Mouse (Mus musculus) liver, embryonic 14.5 days (tissue): ENCODE results near the gene Stat3. TPM values are rescaled to one million over a fixed set of nuclear protein-coding genes. Genes with fewer than 3 reads are reported as not detected.

Source experiments
- ATAC-seq: fragments of 200-750 bp; cut with Nextera tagmentation; 2 replicates; pipeline ENCODE4 v1.8.0; 2017; ENCODE audit warnings: moderate number of reproducible peaks, mild to moderate bottlenecking, moderate library complexity; ENCODE audit not compliant: insufficient read depth
- DNase-seq, 3 experiments: peaks; one replicate each; pipeline ENCODE4 v3.0.0-alpha.2; 2012 to 2013; ENCODE audit warnings: low read depth in 3 of 3, low spot score in 3 of 3
- H3K27ac ChIP-seq: fragments of 300-500 bp; sonication (generic); 2 replicates; pipeline ENCODE4 v1.5.1; 2014; ENCODE audit warnings: moderate library complexity, mild to moderate bottlenecking, control low read depth, inconsistent platforms
- H3K27me3 ChIP-seq: fragments of 300-500 bp; sonication (generic); 2 replicates; pipeline ENCODE4 v1.6.1; 2014; ENCODE audit warnings: mild to moderate bottlenecking, low read length, moderate library complexity; ENCODE audit not compliant: control insufficient read depth, insufficient read depth
- H3K36me3 ChIP-seq: fragments of 300-500 bp; sonication (generic); replicated peaks from 2 replicates; pipeline ENCODE4 v1.6.1; 2014; ENCODE audit warnings: low read depth; ENCODE audit not compliant: control insufficient read depth, insufficient read depth
- H3K4me1 ChIP-seq, 2 experiments: fragments of 200-500 bp in 1 of 2; fragments of 300-500 bp in 1 of 2; sonication (generic) in 1 of 2; replicated peaks; 2 replicates each; pipeline ENCODE4 v1.6.1; 2012 to 2014; ENCODE audit warnings: antibody characterized with exemption in 1 of 2, inconsistent platforms in 1 of 2, low read length in 1 of 2; ENCODE audit not compliant: control insufficient read depth in 2 of 2, insufficient read depth in 2 of 2
- H3K4me2 ChIP-seq: fragments of 300-500 bp; sonication (generic); 2 replicates; pipeline ENCODE4 v1.6.1; 2014; ENCODE audit warnings: low read depth, mild to moderate bottlenecking, control low read depth, moderate library complexity
- H3K4me3 ChIP-seq, 2 experiments: fragments of 200-500 bp in 1 of 2; fragments of 300-500 bp in 1 of 2; sonication (generic) in 1 of 2; 2 replicates each; pipeline ENCODE4 v1.5.1; 2012 to 2014; ENCODE audit warnings: low read depth in 2 of 2, low read length in 2 of 2, mild to moderate bottlenecking in 2 of 2, control low read depth in 1 of 2, inconsistent platforms in 1 of 2, moderate library complexity in 1 of 2; ENCODE audit not compliant: insufficient read depth in 1 of 2
- H3K9ac ChIP-seq: fragments of 300-500 bp; sonication (generic); replicated peaks from 2 replicates; pipeline ENCODE4 v1.6.1; 2014; ENCODE audit warnings: mild to moderate bottlenecking, control low read depth, moderate library complexity
- H3K9me3 ChIP-seq: fragments of 300-500 bp; sonication (generic); 2 replicates; pipeline ENCODE4 v1.6.1; 2016; ENCODE audit warnings: low read length, mixed read lengths; ENCODE audit not compliant: control insufficient read depth
- CTCF ChIP-seq: IDR thresholded peaks from 2 replicates; pipeline ENCODE4 v1.5.1; 2016; ENCODE audit warnings: antibody characterized with exemption, low read depth, control low read depth
- EP300 ChIP-seq: IDR thresholded peaks from 2 replicates; pipeline ENCODE4 v1.6.1; 2016; ENCODE audit warnings: antibody characterized with exemption, low read depth
- WGBS: fragments of 180-500 bp; shearing (Covaris S2); extraction: QIAGEN DNeasy Blood & Tissue Kit; methylation state at CpG from one replicate; pipeline ENCODE4 v1.1.7; 2014; ENCODE audit not compliant: insufficient replicate concordance; 5-methylcytosine and 5-hydroxymethylcytosine counted together
- polyA plus RNA-seq, 2 experiments: library from polyadenylated mRNA; depleted of rRNA in 1 of 2; stranded (reverse) in 1 of 2; unstranded in 1 of 2; fragments of >200 nt; fragmentation: Nextera tagmentation in 1 of 2; extraction: Ambion mirVana in 1 of 2; gene quantifications; 2 replicates each; pipeline versions ENCODE4 v1.2.1 to v1.2.3; 2012 to 2014

Stat3 gene
- polyA plus RNA-seq, 2 experiments = 17.7 to 27.4 TPM

DNA sequence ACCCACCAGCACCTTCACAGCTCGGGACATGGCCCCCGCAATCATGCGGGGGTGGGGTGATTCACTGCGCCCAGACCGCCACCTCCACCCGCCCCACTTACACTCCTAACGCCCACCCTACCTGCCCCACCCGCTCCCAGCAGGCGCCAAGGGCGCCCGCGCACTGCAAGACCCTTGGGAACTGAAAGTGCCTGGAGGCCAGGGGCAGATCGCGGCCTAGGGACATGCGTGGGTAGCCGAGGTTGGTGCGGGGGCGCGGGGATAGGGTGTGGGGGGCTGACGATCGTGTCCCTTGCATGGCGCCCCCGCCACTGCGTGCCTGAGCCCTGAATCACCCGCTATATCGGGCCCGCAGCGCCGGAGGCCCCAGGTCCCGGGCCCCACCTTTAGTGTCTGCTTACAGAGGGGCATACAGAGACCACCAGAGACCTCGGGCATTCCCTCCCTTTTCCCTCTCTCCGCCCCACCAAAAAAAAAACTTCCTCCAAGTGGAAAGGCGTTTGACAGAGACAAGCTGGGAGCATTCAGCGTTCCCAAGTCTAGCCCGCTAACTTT lies 29.9 kb upstream of the Stat3 start:
- no peak for ATAC-seq
- WGBS = 5% methylated on average over 34 of the region's 35 CpGs
- Histone ChIP-seq H3K4me1 (peaks cover 0 to 12% of the 10 kb centered on the region in 2 experiments; a peak in 2 of 4 replicates), H3K9ac (peak overlapping the region; percentile 45; the same call in 1 of the 2 replicates), H3K9me3 (no peaks in the 10 kb centered on the region), H3K4me3 (peak overlapping the region; percentile 49 to 61), H3K36me3 (no peaks in the 10 kb centered on the region), H3K27me3 (peaks cover 38% of the 10 kb centered on the region), H3K27ac (no peak overlapping the region), H3K4me2 (peak overlapping the region; percentile 82)
- DNase-seq = no peak
- TF ChIP-seq EP300 (no peak), CTCF (no peak)

DNA sequence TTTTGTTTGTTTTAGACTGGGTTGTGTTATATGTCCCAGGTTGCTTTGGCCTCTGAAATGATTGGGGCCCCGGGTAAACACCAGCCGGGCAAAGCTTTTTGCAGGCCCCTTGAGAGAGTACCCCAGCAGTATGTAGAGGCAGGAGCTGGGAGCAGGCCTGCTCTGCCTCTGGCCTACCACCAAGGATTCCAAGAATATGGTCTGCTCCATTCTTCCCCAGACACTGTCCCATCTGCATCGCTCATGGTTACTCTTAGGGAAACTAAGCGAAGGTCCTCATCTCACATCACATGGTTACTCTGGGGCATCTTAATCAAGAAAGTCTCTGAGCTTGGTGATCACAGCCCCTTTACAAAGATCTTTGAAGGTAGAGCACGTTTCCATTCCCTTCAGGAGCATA lies 29.2 kb upstream of the Stat3 start:
- ATAC-seq (no peak), DNase-seq (no peak)
- Histone ChIP-seq H3K36me3 (no peaks in the 10 kb centered on the region), H3K27me3 (peaks cover 38% of the 10 kb centered on the region), H3K4me1 (peaks cover 0 to 14% of the 10 kb centered on the region in 2 experiments; a peak in 2 of 4 replicates), H3K9me3 (no peaks in the 10 kb centered on the region), H3K27ac (no peak overlapping the region), H3K4me2 (peak overlapping the region; percentile 82), H3K4me3 (peak overlapping the region in 1 of 2 experiments; percentile 49; a peak in 1 of 4 replicates), H3K9ac (no peak overlapping the region)
- WGBS = 69% methylated on average over 5 of the region's 5 CpGs
- no peak for TF ChIP-seq EP300

DNA sequence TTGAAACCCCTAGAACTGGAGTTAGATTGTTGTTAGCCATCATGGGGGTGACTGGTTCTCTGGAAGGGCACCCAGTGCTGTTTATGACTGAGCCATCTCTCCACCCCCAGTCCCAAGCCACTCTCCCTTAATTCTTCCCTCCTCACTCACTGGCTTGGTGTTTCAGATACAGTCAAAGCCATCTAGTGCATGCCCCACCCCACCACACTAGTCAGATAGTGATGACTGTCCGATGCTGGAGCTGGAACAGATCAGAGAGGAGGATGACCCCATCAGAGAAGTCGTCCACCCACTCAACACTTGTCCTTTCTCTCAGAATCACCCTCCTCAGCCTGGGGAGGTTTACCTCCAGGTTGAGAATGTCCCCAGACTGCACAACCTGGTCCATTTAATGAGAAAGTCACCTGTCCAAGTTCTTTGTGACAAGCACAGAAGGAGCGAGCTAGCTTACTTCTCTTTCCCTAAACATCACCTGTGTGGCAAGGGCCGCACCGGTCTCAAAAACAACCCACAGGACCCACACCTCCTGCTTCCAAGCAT lies 28.6 kb upstream of the Stat3 start:
- WGBS = 69% methylated on average over 5 of the region's 5 CpGs
- no peak for ATAC-seq
- Histone ChIP-seq H3K4me2 (no peak overlapping the region), H3K27me3 (peaks cover 38% of the 10 kb centered on the region), H3K4me1 (peaks cover 4 to 17% of the 10 kb centered on the region in 2 experiments; a peak in 3 of 4 replicates), H3K9ac (no peak overlapping the region), H3K36me3 (no peaks in the 10 kb centered on the region), H3K4me3 (no peak overlapping the region), H3K27ac (no peak overlapping the region), H3K9me3 (no peaks in the 10 kb centered on the region)
- TF ChIP-seq EP300 = no peak
- no peak for TF ChIP-seq CTCF
- no peak for DNase-seq

DNA sequence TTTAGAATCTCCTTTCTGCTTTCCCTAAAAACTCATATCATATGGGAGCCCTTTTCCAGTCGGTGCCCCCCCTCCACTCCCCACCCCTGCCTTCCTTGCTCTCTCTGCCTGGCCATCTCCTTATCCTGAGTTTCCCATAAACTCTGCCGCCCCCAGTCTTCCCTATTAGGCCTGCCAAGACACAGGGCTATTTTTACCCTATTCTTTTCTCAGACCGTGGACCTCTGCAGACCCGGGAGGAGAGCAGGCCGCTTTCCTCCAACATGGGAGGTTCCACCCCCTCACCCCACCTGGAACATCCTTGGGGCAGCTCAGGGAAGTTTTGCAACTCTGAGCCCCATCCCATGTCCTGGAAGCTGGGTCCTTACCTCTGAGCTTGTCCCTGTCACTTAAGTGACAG lies 28.0 kb upstream of the Stat3 start:
- no peaks in the 10 kb centered on the region for H3K9me3 ChIP-seq
- 56% methylated on average over 5 of the region's 5 CpGs for WGBS
- TF ChIP-seq CTCF (no peak), EP300 (no peak)
- H3K27me3 ChIP-seq = peaks cover 36% of the 10 kb centered on the region
- DNase-seq (no peak), ATAC-seq (no peak)
- no peaks in the 10 kb centered on the region for H3K36me3 ChIP-seq
- H3K4me3 ChIP-seq = no peak overlapping the region
- H3K9ac ChIP-seq = no peak overlapping the region
- no peak overlapping the region for H3K27ac ChIP-seq
- H3K4me2 ChIP-seq = no peak overlapping the region
- peaks cover 4 to 17% of the 10 kb centered on the region in 2 experiments; a peak in 3 of 4 replicates for H3K4me1 ChIP-seq

DNA sequence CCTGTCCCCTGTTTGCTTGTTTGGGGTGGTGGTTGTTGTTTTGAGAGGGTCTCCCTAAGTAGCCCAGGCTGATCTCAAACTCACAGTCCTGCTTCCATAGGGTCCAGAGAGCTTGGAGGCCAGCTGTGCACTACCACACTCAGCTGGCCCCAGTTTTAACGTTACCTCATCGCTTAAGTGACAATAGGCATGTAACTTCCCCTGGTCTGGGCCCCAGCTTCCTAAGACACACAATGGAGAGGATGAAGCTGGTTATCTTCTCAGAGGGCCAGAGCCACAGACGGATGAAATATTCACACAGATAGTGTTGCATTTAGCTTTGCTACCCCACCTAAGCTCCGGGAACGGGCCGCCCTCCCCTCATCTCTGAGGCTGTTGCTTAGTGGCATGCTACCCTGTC lies 26.4 kb upstream of the Stat3 start:
- DNase-seq (no peak), ATAC-seq (peak; percentile 30; the same call in 1 of the 2 replicates)
- H3K9ac ChIP-seq = no peak overlapping the region
- peaks cover 23% of the 10 kb centered on the region for H3K27me3 ChIP-seq
- no peak overlapping the region for H3K4me3 ChIP-seq
- H3K4me2 ChIP-seq = no peak overlapping the region
- 12% methylated on average over 6 of the region's 6 CpGs for WGBS
- TF ChIP-seq EP300 (no peak), CTCF (no peak)
- H3K27ac ChIP-seq = no peak overlapping the region
- H3K4me1 ChIP-seq = peaks cover 4 to 20% of the 10 kb centered on the region in 2 experiments; a peak in 3 of 4 replicates
- no peaks in the 10 kb centered on the region for H3K9me3 ChIP-seq
- H3K36me3 ChIP-seq = no peaks in the 10 kb centered on the region
